Mouse (Mus musculus): ENCODE measurements around the gene Etv6.

DNA sequence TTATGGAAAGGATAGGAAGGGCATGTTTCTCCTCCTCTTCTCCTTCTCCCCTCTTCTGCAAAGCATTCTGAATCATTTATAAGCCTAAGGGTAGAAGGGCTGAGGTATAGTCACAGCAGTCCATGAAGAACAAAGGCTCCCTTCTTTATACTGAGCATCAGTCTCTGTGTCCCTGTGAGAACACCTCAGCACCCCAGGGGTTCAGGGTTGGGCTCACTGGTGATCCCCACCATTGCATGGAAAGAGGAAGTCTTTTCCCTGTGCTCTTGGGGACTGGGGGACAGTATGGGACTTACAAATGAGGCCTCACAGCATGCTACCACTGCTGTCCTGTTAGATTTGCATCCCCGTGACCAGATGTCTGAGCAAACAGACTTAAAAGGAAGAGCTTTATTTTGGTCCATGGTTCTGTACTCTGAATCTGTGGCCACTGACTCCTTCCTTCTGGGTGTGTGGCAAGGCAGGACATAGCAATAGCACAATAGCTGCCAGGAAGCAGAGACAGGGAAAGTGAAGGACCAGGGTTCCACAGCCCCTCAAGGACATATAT lies 106.2 kb downstream of the Etv6 start:
- no peak for TF ChIP-seq POLR2A (IDR thresholded peaks at IDR 0.05; ENCODE audit: low read depth, low read length)
- no peak for TF ChIP-seq CTCF (IDR thresholded peaks at IDR 0.05; ENCODE audit: extremely low read depth, insufficient read length, insufficient replicate concordance, low read depth, low read length)
